Mouse (Mus musculus): ENCODE results near the gene Bckdha.

DNA sequence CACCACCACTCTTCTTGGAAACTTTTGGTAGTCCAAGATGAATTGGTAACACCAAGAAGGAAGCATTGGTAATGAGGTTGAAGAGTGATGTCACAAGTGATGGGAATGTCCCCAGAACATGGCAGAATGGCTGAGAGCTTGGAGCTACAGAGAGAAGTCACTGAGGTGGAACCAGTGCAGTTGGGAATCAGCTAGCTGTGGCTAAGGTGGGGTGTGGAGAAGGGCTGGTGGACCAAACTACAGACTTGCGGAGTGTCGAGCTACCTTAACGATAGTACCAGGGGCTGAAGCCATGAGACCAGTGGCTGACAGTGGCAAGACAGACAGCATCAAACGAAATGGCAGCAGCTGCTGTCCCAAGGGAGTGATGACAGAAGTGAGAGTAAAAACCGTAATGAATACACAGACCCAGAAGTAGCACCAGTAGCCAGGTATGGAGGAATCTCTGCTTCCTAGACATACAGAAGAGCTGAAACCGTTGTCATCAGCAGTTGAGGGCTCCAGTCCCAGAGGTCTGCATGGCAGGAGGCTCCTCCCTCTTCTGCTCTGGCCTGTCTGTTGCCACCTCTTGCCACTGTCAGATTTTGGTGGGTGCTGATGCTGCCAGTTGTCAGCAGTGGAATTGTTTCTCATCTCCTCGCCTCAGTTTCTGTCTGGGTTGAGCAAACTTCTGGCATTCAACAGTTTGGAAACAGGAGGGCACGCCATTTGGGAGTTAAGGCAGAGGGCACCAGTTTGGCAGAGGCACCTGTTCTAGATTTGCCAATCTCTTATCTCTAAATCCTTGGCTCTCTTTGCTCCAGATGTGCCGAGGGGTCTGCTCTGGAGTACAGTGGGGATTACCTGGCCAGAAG, 73.2 kb downstream of the Bckdha start:
- no peak for TF ChIP-seq POLR2A (IDR thresholded peaks at IDR 0.05; ENCODE audit: borderline replicate concordance, low read depth, low read length)
- TF ChIP-seq CTCF (IDR thresholded peaks at IDR 0.05; ENCODE audit: low read depth, low read length): no peak
